Mouse (Mus musculus) liver (tissue): ENCODE data around the gene Prdm5.

ENCODE experiments used
- DNase-seq: peaks from one replicate; pipeline ENCODE4 v3.0.0-alpha.2; 2020; ENCODE audit warnings: mixed read lengths

Gene Prdm5

GRCm38 (mm10) chr6:65935566-65936281 lies 156.9 kb downstream of the Prdm5 start:
- DNase-seq: no peak

GRCm38 (mm10) chr6:65950492-65950891 lies 171.7 kb downstream of the Prdm5 start:
- no peak for DNase-seq

- DNase-seq: no peak
Observed at GRCm38 (mm10) chr6:65952309-65952708, 173.5 kb downstream of the Prdm5 start, which contains the start of gene 4930544G11Rik. 4930544G11Rik (plus strand) TSS chr6:65952609.

- DNase-seq: no peak
Observed at GRCm38 (mm10) chr6:65969386-65970111, 190.8 kb downstream of the Prdm5 start.

- DNase-seq: no peak
Observed at GRCm38 (mm10) chr6:65970410-65970809, 191.6 kb downstream of the Prdm5 start.
